Mouse (Mus musculus) ES-Bruce4 (cell line): ENCODE data around the gene Nfam1. TPM values are rescaled to one million over a fixed set of nuclear protein-coding genes. Genes with fewer than 3 reads are reported as not detected.

Experiments
- H3K27ac ChIP-seq: 2 replicates; pipeline ENCODE4 v1.5.1; 2012; ENCODE audit warnings: low read length, inconsistent platforms; ENCODE audit not compliant: insufficient read depth
- H3K27me3 ChIP-seq: 2 replicates; pipeline ENCODE4 v1.6.1; 2012; ENCODE audit warnings: mild to moderate bottlenecking, low read length, inconsistent platforms; ENCODE audit not compliant: control insufficient read depth, poor library complexity, insufficient read depth, severe bottlenecking
- H3K36me3 ChIP-seq: 2 replicates; pipeline ENCODE4 v1.6.1; 2012; ENCODE audit warnings: inconsistent platforms, mild to moderate bottlenecking, low read length, moderate library complexity; ENCODE audit not compliant: control insufficient read depth, poor library complexity, insufficient read depth, severe bottlenecking
- H3K4me1 ChIP-seq: one replicate; pipeline ENCODE4 v1.8.1; 2011; ENCODE audit warnings: low read length; ENCODE audit not compliant: control insufficient read depth, insufficient read depth
- H3K4me3 ChIP-seq: 2 replicates; pipeline ENCODE4 v1.5.1; 2011; ENCODE audit warnings: low read depth, mild to moderate bottlenecking, low read length
- H3K9ac ChIP-seq: 2 replicates; pipeline ENCODE4 v1.6.1; 2012; ENCODE audit warnings: low read depth, mild to moderate bottlenecking, inconsistent platforms; ENCODE audit not compliant: poor library complexity, severe bottlenecking
- H3K9me3 ChIP-seq: replicated peaks from 2 replicates; pipeline ENCODE4 v1.6.1; 2012; ENCODE audit warnings: mild to moderate bottlenecking, low read length, inconsistent platforms; ENCODE audit not compliant: control insufficient read depth, poor library complexity, insufficient read depth, severe bottlenecking
- CTCF ChIP-seq: IDR thresholded peaks from one replicate; pipeline ENCODE4 v1.8.1; 2011; ENCODE audit warnings: low read depth, low read length
- EP300 ChIP-seq: IDR thresholded peaks from 2 replicates; pipeline ENCODE4 v1.6.1; 2011; ENCODE audit warnings: low read depth, low read length; ENCODE audit not compliant: insufficient read depth
- POLR2A ChIP-seq: IDR thresholded peaks from one replicate; pipeline ENCODE4 v1.8.1; 2011; ENCODE audit warnings: low read length; ENCODE audit not compliant: insufficient read depth
- polyA plus RNA-seq: library from polyadenylated mRNA; stranded (reverse); fragments of >200 nt; gene quantifications from 2 replicates; pipeline ENCODE4 v1.2.4, GENCODE M21; 2011; ENCODE audit warnings: low read depth; ENCODE audit not compliant: missing spikeins, insufficient read depth, insufficient read length

The Nfam1 gene
- polyA plus RNA-seq, 1 experiment, result 3.3 TPM

GRCm38 (mm10) chr15:83036089-83036488 is 3.0 kb upstream of the Nfam1 start:
- TF ChIP-seq POLR2A (no peak), EP300 (no peak), CTCF (no peak)
- no peak overlapping the region for H3K4me3 ChIP-seq
- no peaks in the 10 kb centered on the region for H3K9me3 ChIP-seq
- H3K27me3 ChIP-seq, result no peaks in the 10 kb centered on the region
- no peaks in the 10 kb centered on the region for H3K36me3 ChIP-seq
- no peak overlapping the region for H3K9ac ChIP-seq
- no peak overlapping the region for H3K27ac ChIP-seq
- H3K4me1 ChIP-seq, result peaks cover 17% of the 10 kb centered on the region

GRCm38 (mm10) chr15:83034275-83034977 is 1.3 kb upstream of the Nfam1 start:
- Histone ChIP-seq H3K4me1 (peaks cover 17% of the 10 kb centered on the region), H3K9ac (no peak overlapping the region), H3K27me3 (no peaks in the 10 kb centered on the region), H3K36me3 (no peaks in the 10 kb centered on the region), H3K27ac (no peak overlapping the region), H3K9me3 (no peaks in the 10 kb centered on the region), H3K4me3 (peak overlapping the region; percentile 27)
- TF ChIP-seq CTCF (no peak), EP300 (no peak), POLR2A (no peak)

- H3K27ac ChIP-seq, result no peak overlapping the region
Measured at GRCm38 (mm10) chr15:83030884-83031283, 2.2 kb downstream of the Nfam1 start.

GRCm38 (mm10) chr15:83029725-83030718 is 3.1 kb downstream of the Nfam1 start:
- Histone ChIP-seq H3K4me1 (peaks cover 6% of the 10 kb centered on the region), H3K27me3 (no peaks in the 10 kb centered on the region), H3K9me3 (no peaks in the 10 kb centered on the region), H3K36me3 (no peaks in the 10 kb centered on the region), H3K9ac (no peak overlapping the region), H3K27ac (no peak overlapping the region), H3K4me3 (no peak overlapping the region)
- TF ChIP-seq POLR2A (no peak), CTCF (no peak), EP300 (no peak)

More at GRCm38 (mm10) chr15:83030884-83031283, 2.2 kb downstream of the Nfam1 start:
- no peak overlapping the region for H3K4me3 ChIP-seq
- no peak overlapping the region for H3K9ac ChIP-seq
- H3K9me3 ChIP-seq, result no peaks in the 10 kb centered on the region
- TF ChIP-seq POLR2A, result no peak
- no peak for TF ChIP-seq EP300
- TF ChIP-seq CTCF, result no peak
- no peaks in the 10 kb centered on the region for H3K36me3 ChIP-seq
- no peaks in the 10 kb centered on the region for H3K27me3 ChIP-seq
- peaks cover 6% of the 10 kb centered on the region for H3K4me1 ChIP-seq

GRCm38 (mm10) chr15:83026129-83026528 is 7.0 kb downstream of the Nfam1 start:
- peaks cover 5% of the 10 kb centered on the region for H3K4me1 ChIP-seq
- H3K36me3 ChIP-seq, result no peaks in the 10 kb centered on the region
- H3K9ac ChIP-seq, result no peak overlapping the region
- H3K9me3 ChIP-seq, result no peaks in the 10 kb centered on the region
- TF ChIP-seq EP300 (no peak), CTCF (no peak), POLR2A (no peak)
- H3K27ac ChIP-seq, result no peak overlapping the region
- no peak overlapping the region for H3K4me3 ChIP-seq
- no peaks in the 10 kb centered on the region for H3K27me3 ChIP-seq

GRCm38 (mm10) chr15:83025041-83025760 is 7.9 kb downstream of the Nfam1 start:
- H3K4me3 ChIP-seq, result no peak overlapping the region
- H3K9me3 ChIP-seq, result no peaks in the 10 kb centered on the region
- no peak overlapping the region for H3K9ac ChIP-seq
- no peak overlapping the region for H3K27ac ChIP-seq
- TF ChIP-seq EP300 (no peak), CTCF (no peak), POLR2A (no peak)
- peaks cover 5% of the 10 kb centered on the region for H3K4me1 ChIP-seq
- H3K36me3 ChIP-seq, result no peaks in the 10 kb centered on the region
- no peaks in the 10 kb centered on the region for H3K27me3 ChIP-seq
